Mouse (Mus musculus) ES-E14 (cell line): ENCODE results near the gene Ccl24. TPM values are rescaled to one million over a fixed set of nuclear protein-coding genes. Genes with fewer than 3 reads are reported as not detected.

Source experiments
- DNase-seq: peaks from one replicate; pipeline ENCODE4 v3.0.0-alpha.2; 2013; ENCODE audit warnings: low read depth, low spot score
- H3K27ac ChIP-seq: 2 replicates; pipeline ENCODE4 v1.5.1; 2012; ENCODE audit warnings: low read depth, mild to moderate bottlenecking, low read length, moderate library complexity, mixed read lengths; ENCODE audit not compliant: poor library complexity, insufficient read depth, severe bottlenecking
- H3K36me3 ChIP-seq: 2 replicates; pipeline ENCODE4 v1.6.1; 2012; ENCODE audit warnings: mild to moderate bottlenecking, low read length, moderate library complexity, mixed read lengths; ENCODE audit not compliant: control insufficient read depth, poor library complexity, insufficient read depth, severe bottlenecking
- H3K4me1 ChIP-seq, 2 experiments: fragments of 150-350 bp in 1 of 2; sonication (generic) in 1 of 2; 2 replicates each; pipeline ENCODE4 v1.6.1; 2012; ENCODE audit warnings: low read length in 2 of 2, mild to moderate bottlenecking in 1 of 2, mixed read lengths in 1 of 2; ENCODE audit not compliant: control insufficient read depth in 2 of 2, insufficient read depth in 2 of 2, poor library complexity in 1 of 2
- H3K4me3 ChIP-seq, 2 experiments: fragments of 150-350 bp in 1 of 2; sonication (generic) in 1 of 2; 2 replicates each; pipeline ENCODE4 v1.5.1; 2012; ENCODE audit warnings: low read length in 2 of 2, low read depth in 1 of 2, mild to moderate bottlenecking in 1 of 2, mixed read lengths in 1 of 2; ENCODE audit not compliant: insufficient read depth in 1 of 2, poor library complexity in 1 of 2, severe bottlenecking in 1 of 2
- H3K9ac ChIP-seq: 2 replicates; pipeline ENCODE4 v1.6.1; 2012; ENCODE audit warnings: low read depth, mild to moderate bottlenecking, low read length, mixed read lengths; ENCODE audit not compliant: poor library complexity, insufficient read depth, severe bottlenecking
- H3K9me3 ChIP-seq: fragments of 150-350 bp; sonication (generic); 2 replicates; pipeline ENCODE4 v1.6.1; 2012; ENCODE audit warnings: low read depth, mild to moderate bottlenecking, low read length; ENCODE audit not compliant: control insufficient read depth, insufficient read depth
- CHD2 ChIP-seq: IDR thresholded peaks from 2 replicates; pipeline ENCODE4 v1.6.1; 2014; ENCODE audit warnings: mild to moderate bottlenecking, low read depth, low read length, inconsistent platforms
- HCFC1 ChIP-seq: IDR thresholded peaks from 2 replicates; pipeline ENCODE4 v1.6.1; 2012; ENCODE audit warnings: low read length, inconsistent platforms, borderline replicate concordance; ENCODE audit not compliant: insufficient read depth
- MAFK ChIP-seq: IDR thresholded peaks from 2 replicates; pipeline ENCODE4 v1.6.1; 2014; ENCODE audit warnings: mild to moderate bottlenecking, low read depth, low read length, inconsistent platforms; ENCODE audit not compliant: insufficient read depth
- ZC3H11A ChIP-seq: IDR thresholded peaks from 2 replicates; pipeline ENCODE4 v1.6.1; 2012; ENCODE audit warnings: low read depth, mild to moderate bottlenecking, inconsistent platforms, low read length, borderline replicate concordance
- ZNF384 ChIP-seq: IDR thresholded peaks from 2 replicates; pipeline ENCODE4 v1.6.1; 2012; ENCODE audit warnings: low read depth, low read length, inconsistent platforms
- in situ Hi-C, 2 experiments: fragments of 600-800 bp; cut with MboI; formaldehyde crosslinking; loops; one replicate each; pipeline ENCODE4 v1.15.1; 2025; ENCODE audit warnings: low sequenced_read_pairs in 2 of 2, inconsistent platforms in 1 of 2; ENCODE audit not compliant: unreplicated experiment in 2 of 2
- total RNA-seq: library from RNA; depleted of rRNA; stranded (reverse); fragments of 300-350 nt; gene quantifications from 2 replicates; pipeline ENCODE4 v1.2.3, GENCODE M21; 2012; rRNA removed

The Ccl24 gene
- total RNA-seq, 1 experiment = not detected

DNA sequence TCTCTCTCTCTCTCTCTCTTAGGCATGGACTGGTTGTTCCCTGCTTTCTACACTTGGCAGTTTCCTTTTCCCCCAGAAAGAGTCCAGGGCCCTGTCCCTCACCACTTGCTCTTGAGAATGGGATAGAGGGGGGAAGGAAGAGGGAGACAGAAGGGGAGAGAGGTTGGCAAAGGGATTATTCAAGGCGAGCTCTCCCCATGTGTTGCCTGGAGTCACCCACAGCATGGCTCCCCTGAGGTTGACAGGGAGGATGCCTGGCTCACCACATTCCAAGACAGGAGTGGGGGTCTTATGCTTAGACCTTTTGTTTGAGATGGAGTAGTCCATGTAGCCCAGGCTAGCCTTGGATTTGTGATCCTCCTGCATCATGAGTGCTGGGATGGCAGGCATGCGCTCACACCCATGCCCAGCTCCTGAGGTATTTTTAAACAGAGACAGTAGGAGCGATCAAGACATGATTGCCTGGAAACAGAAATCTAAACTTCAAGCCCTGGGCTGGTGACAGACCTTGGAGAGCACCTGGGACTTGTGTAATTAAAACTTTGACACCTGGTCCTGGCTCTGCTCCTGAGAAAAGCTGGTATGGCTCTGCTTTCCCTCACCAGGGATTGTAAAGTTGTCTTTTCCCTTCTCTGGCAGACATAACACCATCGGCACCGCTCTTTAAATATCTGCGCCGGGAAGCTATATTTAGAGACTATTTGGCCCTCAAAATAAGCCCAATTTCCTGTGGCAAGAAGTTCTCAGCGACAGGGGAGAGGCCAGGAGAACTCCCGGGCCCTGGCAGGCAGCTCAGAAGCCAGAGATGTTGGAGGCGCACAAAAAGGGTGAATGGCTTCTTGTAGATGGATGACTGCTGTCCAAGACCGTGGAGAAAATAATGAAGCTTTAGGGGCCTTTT, 47.9 kb downstream of the Ccl24 start:
- no peak overlapping the region for H3K9ac ChIP-seq
- no peaks in the 10 kb centered on the region for H3K36me3 ChIP-seq
- DNase-seq = no peak
- no peak overlapping the region for H3K4me3 ChIP-seq
- H3K27ac ChIP-seq = no peak overlapping the region
- H3K4me1 ChIP-seq = peaks cover 0 to 2% of the 10 kb centered on the region in 2 experiments; a peak in 1 of 4 replicates
- in situ Hi-C loops = no loop called here
- H3K9me3 ChIP-seq = no peaks in the 10 kb centered on the region
- TF ChIP-seq MAFK = no peak
- TF ChIP-seq ZC3H11A = no peak
- no peak for TF ChIP-seq CHD2
- no peak for TF ChIP-seq ZNF384
- TF ChIP-seq HCFC1 = no peak

DNA sequence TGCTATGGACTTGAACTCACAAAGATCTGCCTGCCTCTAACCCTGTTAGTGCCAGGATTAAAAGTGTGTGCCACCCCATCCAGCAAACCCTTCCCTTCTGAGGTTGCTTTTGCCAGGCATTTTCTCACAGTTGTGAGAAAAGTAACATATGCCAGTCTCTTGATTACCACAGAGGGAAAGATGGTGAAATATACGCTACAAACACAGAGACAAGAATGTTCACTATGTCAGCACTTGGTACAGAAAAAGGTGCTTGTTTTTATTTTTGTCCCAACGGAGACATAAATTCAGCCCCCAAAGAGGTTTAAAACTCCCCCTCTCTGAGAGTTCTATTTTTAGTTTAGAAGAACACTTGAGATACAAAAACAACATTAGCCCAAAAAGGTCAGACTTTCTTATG, 48.8 kb downstream of the Ccl24 start:
- Histone ChIP-seq H3K27ac (no peak overlapping the region), H3K36me3 (no peaks in the 10 kb centered on the region), H3K9me3 (no peaks in the 10 kb centered on the region), H3K4me3 (no peak overlapping the region), H3K4me1 (peaks cover 0 to 2% of the 10 kb centered on the region in 2 experiments; a peak in 1 of 4 replicates), H3K9ac (no peak overlapping the region)
- TF ChIP-seq MAFK (no peak), ZNF384 (no peak), HCFC1 (no peak), ZC3H11A (no peak), CHD2 (no peak)
- in situ Hi-C loops = no loop called here
- DNase-seq = no peak

DNA sequence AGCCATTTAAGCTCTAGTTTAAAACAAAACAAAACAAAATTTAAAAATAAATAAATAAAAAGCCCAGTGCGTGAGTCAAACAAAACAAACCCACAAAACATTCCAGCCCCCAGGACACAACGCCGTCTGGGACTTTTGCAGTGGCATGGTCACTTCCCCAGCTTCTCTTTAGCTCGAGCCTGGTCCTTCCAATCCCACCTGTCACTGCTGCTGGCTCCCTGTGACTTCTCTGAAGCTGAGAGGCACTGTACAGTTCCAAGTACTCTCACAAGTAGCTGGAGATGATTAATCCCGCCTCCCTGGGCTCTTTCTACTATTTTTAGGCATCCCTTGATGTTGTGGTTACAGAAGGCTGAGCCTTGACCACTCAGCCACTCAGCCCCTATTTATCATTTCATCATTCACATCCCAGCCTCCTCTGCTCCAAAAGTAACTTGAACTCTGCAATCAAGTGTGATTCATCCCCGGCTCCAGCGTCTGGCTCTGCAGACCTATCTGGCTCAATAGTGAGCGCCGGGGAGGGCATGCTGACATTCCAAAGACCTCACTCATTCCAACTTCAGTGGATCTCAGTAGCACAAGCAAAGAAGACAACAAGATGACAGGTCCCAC, 50.6 kb downstream of the Ccl24 start:
- no peak overlapping the region for H3K4me3 ChIP-seq
- no peak overlapping the region for H3K9ac ChIP-seq
- no peaks in the 10 kb centered on the region for H3K36me3 ChIP-seq
- H3K27ac ChIP-seq = no peak overlapping the region
- H3K9me3 ChIP-seq = no peaks in the 10 kb centered on the region
- TF ChIP-seq ZNF384 (no peak), HCFC1 (no peak), CHD2 (no peak), MAFK (no peak), ZC3H11A (no peak)
- in situ Hi-C loops = no loop called here
- no peak for DNase-seq
- peaks cover 0 to 2% of the 10 kb centered on the region in 2 experiments; a peak in 1 of 4 replicates for H3K4me1 ChIP-seq

Other genes starting within 250 kb of the Ccl24 start
- 6.4 and 20.1 TPM in 2 replicates for gene Fkbp6, start 223.0 kb downstream of the Ccl24 start, total RNA-seq
- 0.11 TPM in 1 of 2 replicates, not detected in the other for gene Trim50, start 219.8 kb downstream of the Ccl24 start, total RNA-seq
- gene Nsun5, start 203.1 kb downstream of the Ccl24 start, total RNA-seq = 40.2 and 54.5 TPM in 2 replicates
- 36.4 and 39.1 TPM in 2 replicates for gene Pom121, start 178.5 kb downstream of the Ccl24 start, total RNA-seq
- 42.9 and 55.5 TPM in 2 replicates for gene Hip1, start 27.9 kb downstream of the Ccl24 start, total RNA-seq
- gene Ccl26, start 9.5 kb downstream of the Ccl24 start, total RNA-seq = not detected in 2 replicates
- gene Rhbdd2, start 59.6 kb upstream of the Ccl24 start, total RNA-seq = 15.7 and 16.7 TPM in 2 replicates
- 125 and 153 TPM in 2 replicates for gene Por, start 97.0 kb upstream of the Ccl24 start, total RNA-seq
- 38.7 and 42.2 TPM in 2 replicates for gene Tmem120a, start 171.4 kb upstream of the Ccl24 start, total RNA-seq
- gene Styxl1, start 205.3 kb upstream of the Ccl24 start, total RNA-seq = not detected in 2 replicates
- 181 and 223 TPM in 2 replicates for gene Mdh2, start 205.4 kb upstream of the Ccl24 start, total RNA-seq
- 0.18 and 0.90 TPM in 2 replicates for gene Srrm3, start 233.8 kb upstream of the Ccl24 start, total RNA-seq